Mouse (Mus musculus) CH12.LX (cell line): ENCODE results near the gene Synj2. TPM values are rescaled to one million over a fixed set of nuclear protein-coding genes. Genes with fewer than 3 reads are reported as not detected.
A peak's percentile ranks its signal among the peaks of the same experiment; 100 is the strongest.

ENCODE experiments used
- DNase-seq: peaks from one replicate; pipeline ENCODE4 v3.0.0-alpha.2; 2013; ENCODE audit errors: extremely low read depth
- H3K27ac ChIP-seq: 2 replicates; pipeline ENCODE4 v1.5.1; 2012; ENCODE audit warnings: low read depth, mild to moderate bottlenecking, control low read depth, moderate library complexity; ENCODE audit not compliant: insufficient read depth
- H3K27me3 ChIP-seq: replicated peaks from 2 replicates; pipeline ENCODE3; 2012; ENCODE audit warnings: inconsistent platforms
- H3K36me3 ChIP-seq, 2 experiments: replicated peaks in 1 of 2; 2 replicates each; pipeline versions ENCODE3 to v1.6.1; 2012; ENCODE audit warnings: inconsistent platforms in 1 of 2, low read length in 1 of 2, mild to moderate bottlenecking in 1 of 2, mixed read lengths in 1 of 2, moderate library complexity in 1 of 2; ENCODE audit not compliant: control insufficient read depth in 1 of 2, insufficient read depth in 1 of 2
- H3K4me1 ChIP-seq, 2 experiments: 2 replicates each; pipeline ENCODE4 v1.6.1; 2012; ENCODE audit warnings: inconsistent platforms in 1 of 2, moderate library complexity in 1 of 2; ENCODE audit not compliant: insufficient read depth in 2 of 2, control insufficient read depth in 1 of 2
- H3K4me2 ChIP-seq: 2 replicates; pipeline ENCODE4 v1.6.1; 2012; ENCODE audit warnings: low read depth, mild to moderate bottlenecking, control low read depth; ENCODE audit not compliant: poor library complexity, insufficient read depth, severe bottlenecking
- H3K4me3 ChIP-seq, 3 experiments: fragments of 150-350 bp in 1 of 3; sonication (generic) in 1 of 3; replicated peaks in 1 of 3; 2 replicates each; pipeline versions ENCODE3 to v1.5.1; 2011 to 2012; ENCODE audit warnings: low read depth in 2 of 3, low read length in 2 of 3, mild to moderate bottlenecking in 2 of 3, moderate library complexity in 2 of 3, control low read depth in 1 of 3, improper control_type of control experiment in 1 of 3, inconsistent platforms in 1 of 3, mixed read lengths in 1 of 3; ENCODE audit not compliant: poor library complexity in 1 of 3
- H3K79me2 ChIP-seq: replicated peaks from 2 replicates; pipeline ENCODE4 v1.6.1; 2012; ENCODE audit warnings: mild to moderate bottlenecking, moderate library complexity; ENCODE audit not compliant: control insufficient read depth, poor library complexity, insufficient read depth, severe bottlenecking; ENCODE audit errors: extremely low read depth
- H3K9ac ChIP-seq: 2 replicates; pipeline ENCODE4 v1.6.1; 2012; ENCODE audit warnings: low read depth, mild to moderate bottlenecking, control low read depth, moderate library complexity; ENCODE audit not compliant: insufficient read depth
- H3K9me3 ChIP-seq: replicated peaks from 2 replicates; pipeline ENCODE3; 2012; ENCODE audit warnings: low read length, inconsistent platforms, mixed read lengths
- BHLHE40 ChIP-seq: IDR thresholded peaks from 2 replicates; pipeline ENCODE4 v1.6.1; 2011; ENCODE audit warnings: mild to moderate bottlenecking, low read depth, low read length, improper control_type of control experiment
- CHD2 ChIP-seq: IDR thresholded peaks from 2 replicates; pipeline ENCODE4 v1.6.1; 2011; ENCODE audit warnings: low read length, improper control_type of control experiment
- ELF1 ChIP-seq: IDR thresholded peaks from 2 replicates; pipeline ENCODE4 v1.6.1; 2014; ENCODE audit warnings: low read depth, mild to moderate bottlenecking, inconsistent platforms, low read length, improper control_type of control experiment
- EP300 ChIP-seq: IDR thresholded peaks from 2 replicates; pipeline ENCODE4 v1.6.1; 2011; ENCODE audit warnings: low read length, improper control_type of control experiment
- ETS1 ChIP-seq: conservative IDR thresholded peaks from 2 replicates; pipeline ENCODE4 v1.6.1; 2012; ENCODE audit warnings: low read depth, mild to moderate bottlenecking, inconsistent platforms, low read length, improper control_type of control experiment, moderate library complexity
- GABPA ChIP-seq: IDR thresholded peaks from 2 replicates; pipeline ENCODE4 v1.6.1; 2012; ENCODE audit warnings: low read depth, low read length, improper control_type of control experiment, inconsistent platforms; ENCODE audit not compliant: insufficient replicate concordance
- HCFC1 ChIP-seq: IDR thresholded peaks from 2 replicates; pipeline ENCODE4 v1.6.1; 2012; ENCODE audit warnings: low read depth, mild to moderate bottlenecking, inconsistent platforms, low read length, improper control_type of control experiment
- IRF4 ChIP-seq: IDR thresholded peaks from 2 replicates; pipeline ENCODE4 v1.6.1; 2014; ENCODE audit warnings: low read depth, mild to moderate bottlenecking, inconsistent platforms, low read length, improper control_type of control experiment
- JUND ChIP-seq: conservative IDR thresholded peaks from 2 replicates; pipeline ENCODE4 v1.6.1; 2011; ENCODE audit warnings: low read depth, low read length, improper control_type of control experiment
- MAX ChIP-seq: IDR thresholded peaks from 2 replicates; pipeline ENCODE4 v1.6.1; 2011; ENCODE audit warnings: low read length, improper control_type of control experiment
- MAZ ChIP-seq: IDR thresholded peaks from 2 replicates; pipeline ENCODE4 v1.6.1; 2012; ENCODE audit warnings: low read depth, mild to moderate bottlenecking, inconsistent platforms, low read length, improper control_type of control experiment, moderate library complexity
- MXI1 ChIP-seq: IDR thresholded peaks from 2 replicates; pipeline ENCODE4 v1.6.1; 2011; ENCODE audit warnings: mild to moderate bottlenecking, low read depth, low read length, improper control_type of control experiment
- NELFE ChIP-seq: IDR thresholded peaks from 2 replicates; pipeline ENCODE4 v1.6.1; 2011; ENCODE audit warnings: low read depth, low read length, improper control_type of control experiment
- POLR2A ChIP-seq: IDR thresholded peaks from 2 replicates; pipeline ENCODE4 v1.6.1; 2011; ENCODE audit warnings: low read depth, mild to moderate bottlenecking, improper control_type of control experiment, low read length
- POLR2AphosphoS2 ChIP-seq: IDR thresholded peaks from 2 replicates; pipeline ENCODE4 v1.6.1; 2011; ENCODE audit warnings: low read depth, low read length, improper control_type of control experiment
- SIN3A ChIP-seq: IDR thresholded peaks from 2 replicates; pipeline ENCODE4 v1.6.1; 2012; ENCODE audit warnings: low read length, improper control_type of control experiment, inconsistent platforms
- TCF12 ChIP-seq: IDR thresholded peaks from 2 replicates; pipeline ENCODE4 v1.6.1; 2014; ENCODE audit warnings: low read depth, mild to moderate bottlenecking, inconsistent platforms, low read length, improper control_type of control experiment
- UBTF ChIP-seq: IDR thresholded peaks from 2 replicates; pipeline ENCODE4 v1.6.1; 2012; ENCODE audit warnings: low read depth, mild to moderate bottlenecking, inconsistent platforms, low read length, improper control_type of control experiment, moderate library complexity
- USF1 ChIP-seq: IDR thresholded peaks from 2 replicates; pipeline ENCODE4 v1.6.1; 2014; ENCODE audit warnings: low read depth, mild to moderate bottlenecking, inconsistent platforms, low read length, improper control_type of control experiment
- USF2 ChIP-seq: conservative IDR thresholded peaks from 2 replicates; pipeline ENCODE4 v1.6.1; 2011; ENCODE audit warnings: low read depth, low read length, improper control_type of control experiment
- ZC3H11A ChIP-seq: IDR thresholded peaks from 2 replicates; pipeline ENCODE4 v1.6.1; 2012; ENCODE audit warnings: low read depth, mild to moderate bottlenecking, inconsistent platforms, low read length, improper control_type of control experiment
- ZKSCAN1 ChIP-seq: IDR thresholded peaks from 2 replicates; pipeline ENCODE4 v1.6.1; 2012; ENCODE audit warnings: low read depth, inconsistent platforms, low read length, improper control_type of control experiment, borderline replicate concordance
- ZNF384 ChIP-seq: IDR thresholded peaks from 2 replicates; pipeline ENCODE4 v1.6.1; 2012; ENCODE audit warnings: low read depth, low read length, improper control_type of control experiment, inconsistent platforms
- dilution Hi-C: fragments of 300-500 bp; cut with MboI; formaldehyde crosslinking; loops from 2 replicates; pipeline ENCODE4 v1.14.3; 2020; ENCODE audit warnings: low sequenced_read_pairs; ENCODE audit not compliant: extremely low pct_unique_long_range_greater_than_20kb, extremely low pct_ligation_motif_present
- in situ Hi-C: fragments of 300-500 bp; cut with MboI; formaldehyde crosslinking; loops from 3 replicates; pipeline ENCODE4 v1.14.3; 2019; ENCODE audit warnings: low sequenced_read_pairs, low pct_ligation_motif_present, low pct_unique_long_range_greater_than_20kb, mixed read lengths
- polyA plus RNA-seq: library from polyadenylated mRNA; unstranded; fragments of >175 nt; gene quantifications from 2 replicates; pipeline ENCODE4 v1.2.1, GENCODE M21; 2012; ENCODE audit warnings: low read depth; ENCODE audit not compliant: insufficient read length
- total RNA-seq, 2 experiments: library from RNA; depleted of rRNA; stranded (reverse); fragments of 300-350 nt in 1 of 2; fragments of >200 nt in 1 of 2; gene quantifications; 2 replicates each; pipeline ENCODE4 v1.2.3; 2012 to 2014

The Synj2 gene
- total and polyA plus RNA-seq, 3 experiments, result 5.3 to 10.9 (median 6.8) TPM

DNA sequence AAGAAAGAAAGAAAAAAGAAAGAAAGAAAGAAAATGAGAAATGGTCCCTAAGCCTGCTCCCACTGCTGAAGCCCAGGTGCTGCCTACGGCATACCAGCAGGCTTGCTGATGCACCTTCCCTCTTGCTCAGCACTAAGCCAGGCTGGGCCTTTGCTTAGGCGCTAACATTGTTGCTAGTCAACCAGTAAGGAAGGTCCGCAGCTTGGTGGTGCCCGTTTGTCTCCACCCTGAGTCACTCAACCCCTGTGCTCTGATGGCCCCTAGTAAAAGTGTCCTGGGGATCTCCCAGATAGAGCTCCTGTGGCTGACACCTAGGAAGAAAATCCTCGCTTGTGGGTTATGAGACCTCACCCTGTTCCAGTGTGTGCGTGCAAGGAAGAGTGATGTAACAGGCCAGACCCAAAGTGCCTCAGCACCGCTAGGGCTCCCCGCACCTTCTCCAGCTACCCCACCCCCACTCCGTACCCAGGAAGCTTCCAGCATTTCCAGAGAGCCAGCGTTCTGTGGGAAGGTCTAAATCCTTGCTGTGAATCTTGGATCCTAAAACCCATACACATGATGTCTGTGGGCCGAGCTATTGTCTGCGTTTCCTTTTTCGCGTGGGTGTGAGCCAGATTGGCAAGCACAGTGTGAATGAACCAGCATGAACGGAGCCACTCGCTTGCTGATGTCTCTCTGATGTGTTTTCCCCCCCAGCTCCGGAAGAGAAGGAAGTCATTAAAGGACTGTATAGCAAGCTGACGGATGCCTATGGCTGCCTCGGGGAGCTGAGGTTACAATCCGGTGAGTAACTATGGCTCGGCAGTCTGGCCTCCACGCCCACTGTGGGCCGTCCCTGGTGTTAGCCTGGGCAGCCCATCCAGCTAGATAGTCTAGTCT, 34.3 kb downstream of the Synj2 start:
- peaks cover 4 to 47% of the 10 kb centered on the region in 2 experiments; a peak in 3 of 4 replicates for H3K4me1 ChIP-seq
- TF ChIP-seq ETS1 (peak; percentile 53), POLR2AphosphoS2 (no peak), POLR2A (0 out of 2 replicates have a peak, but pooled peaks have one; percentile 12), ZKSCAN1 (no peak), MXI1 (0 out of 2 replicates have a peak, but pooled peaks have one; percentile 31), TCF12 (peak; percentile 48; the same call in 1 of the 2 replicates), HCFC1 (no peak; the same call in 1 of the 2 replicates), CHD2 (no peak), SIN3A (peak; percentile 50; the same call in 1 of the 2 replicates), MAX (no peak), GABPA (no peak), BHLHE40 (peak; percentile 57), ZC3H11A (no peak), ELF1 (no peak), IRF4 (0 out of 2 replicates have a peak, but pooled peaks have one; percentile 15), USF2 (no peak), USF1 (no peak), EP300 (0 out of 2 replicates have a peak, but pooled peaks have one; percentile 18), NELFE (no peak), UBTF (0 out of 2 replicates have a peak, but pooled peaks have one; percentile 4), MAZ (no peak), JUND (no peak), ZNF384 (no peak)
- H3K27ac ChIP-seq, result peak overlapping the region; percentile 73
- H3K9me3 ChIP-seq, result no peaks in the 10 kb centered on the region
- no peaks in the 10 kb centered on the region for H3K27me3 ChIP-seq
- H3K9ac ChIP-seq, result peak overlapping the region; percentile 36; the same call in 1 of the 2 replicates
- dilution Hi-C loops, result no loop called here
- H3K36me3 ChIP-seq, result peaks cover 0 to 11% of the 10 kb centered on the region in 2 experiments
- peak; percentile 65 for DNase-seq
- H3K4me3 ChIP-seq, result peak overlapping the region; percentile 48 to 66 (median 63)
- H3K79me2 ChIP-seq, result no peaks in the 10 kb centered on the region
- H3K4me2 ChIP-seq, result peak overlapping the region; percentile 8; the same call in 1 of the 2 replicates
- in situ Hi-C loops, result loop anchor here (5.0 kb wide), 2 partner anchors 33 to 37 kb away; partner anchors contain the start of gene Synj2
